Mouse (Mus musculus): ENCODE data around the gene Ascl4.
A peak's percentile ranks its signal among the peaks of the same experiment; 100 is the strongest.

- peak; percentile 29 for TF ChIP-seq CTCF (IDR thresholded peaks at IDR 0.05; ENCODE audit: low read depth, low read length)
- no peak for TF ChIP-seq POLR2A (IDR thresholded peaks at IDR 0.05; ENCODE audit: extremely low read depth, insufficient read depth, low read length)
Observed at GRCm38 (mm10) chr10:85928499-85929207, 1.2 kb downstream of the Ascl4 start.
